Mouse (Mus musculus) right cerebral cortex, postnatal 36 days (tissue): ENCODE results near the gene Zfp664.

Experiments
- DNase-seq, 2 experiments: peaks; one replicate each; pipeline ENCODE4 v3.0.0; 2022; ENCODE audit warnings: low spot score in 2 of 2, mixed read lengths in 1 of 2

The Zfp664 gene

DNA sequence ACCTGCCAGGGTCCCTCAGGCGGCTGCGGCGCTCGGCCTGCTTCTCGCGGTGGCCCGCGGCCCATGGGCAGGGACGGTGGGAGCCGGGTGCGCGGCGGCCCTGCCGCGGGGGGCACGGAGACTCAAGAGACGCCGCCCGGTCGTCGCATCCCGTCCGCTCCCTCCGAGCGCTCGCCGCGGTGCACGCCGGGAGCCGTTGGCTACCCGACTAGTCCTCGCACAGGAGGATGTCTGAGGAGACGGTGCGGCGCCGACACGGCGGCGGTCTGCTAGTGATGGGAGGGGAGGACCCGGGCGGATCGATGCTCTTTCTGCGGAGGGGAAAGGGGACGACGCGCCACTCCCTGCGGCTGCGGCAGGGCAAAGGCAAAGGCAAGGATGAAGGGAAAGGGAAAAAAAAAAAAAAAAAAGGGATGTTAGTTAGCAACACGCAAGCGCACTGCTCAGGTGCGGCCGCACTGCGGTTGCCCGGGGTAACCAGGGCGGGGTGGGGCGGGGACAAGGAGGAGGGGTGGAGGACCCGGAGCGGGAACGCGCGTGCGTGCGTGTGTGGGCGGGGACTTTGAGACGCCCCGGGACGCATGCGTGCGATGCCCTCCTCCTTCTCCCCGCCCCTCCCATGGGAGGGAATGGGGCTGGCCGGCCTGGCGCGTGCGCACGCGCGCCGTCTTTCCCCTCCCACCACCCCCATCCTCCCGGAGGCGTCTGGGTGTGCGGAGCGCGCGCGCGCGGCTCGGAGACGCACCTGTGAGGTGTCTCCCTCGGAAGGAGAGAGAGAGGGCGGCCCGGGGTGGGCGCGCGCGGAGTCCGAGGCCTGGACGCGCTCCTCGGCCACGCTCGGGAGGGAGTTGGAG, at the start of gene Zfp664, which contains the start of gene Ccdc92:
TSS of gene Zfp664 (plus strand) at position 679 of the 854 bp plus-strand sequence.
TSS of gene Ccdc92 (minus strand) at position 412 of the 854 bp plus-strand sequence.
- DNase-seq = peak; percentile 97

GRCm38 (mm10) chr5:124814797-124815196, 47.7 kb upstream of the Zfp664 start:
- DNase-seq = no peak

- no peak for DNase-seq
These were observed 45.4 kb upstream of the Zfp664 start for GRCm38 (mm10) chr5:124817050-124817449.

DNA sequence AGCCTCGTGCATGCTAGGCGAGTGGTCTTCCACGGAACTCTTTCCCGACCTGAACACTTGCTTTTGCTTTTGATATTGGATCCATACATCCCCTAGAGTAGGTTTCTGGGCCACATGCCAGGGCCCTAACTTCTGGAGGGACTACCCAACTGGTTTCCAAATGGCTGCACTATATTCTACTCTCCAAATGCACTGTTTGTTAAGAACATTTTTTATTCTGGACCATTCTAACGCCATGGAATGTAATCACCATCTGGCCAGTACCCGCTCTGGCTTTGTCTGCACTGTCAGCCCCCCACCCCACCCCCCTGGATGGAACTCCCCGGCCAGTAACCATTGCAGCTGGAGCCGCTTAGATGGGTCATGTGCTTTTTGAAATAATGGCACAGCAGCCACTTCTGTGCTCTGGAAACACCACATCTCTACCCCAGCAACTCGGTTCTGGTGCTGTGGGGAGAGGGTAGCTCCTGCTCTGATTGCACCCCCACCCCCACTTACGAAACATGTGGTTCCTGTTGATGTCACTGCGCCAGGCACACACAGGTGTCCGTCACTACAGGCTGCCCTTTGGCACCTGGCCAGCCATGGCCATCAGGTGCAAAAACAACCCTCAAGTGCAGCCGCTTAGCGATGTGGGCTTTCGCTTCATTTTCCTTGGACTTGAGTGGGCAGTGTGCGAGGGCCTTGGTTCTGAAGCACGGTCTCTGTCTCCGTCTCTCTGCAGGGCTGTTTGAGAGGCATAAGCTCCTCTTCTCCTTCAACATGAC, 40.2 kb upstream of the Zfp664 start:
- no peak for DNase-seq

DNA sequence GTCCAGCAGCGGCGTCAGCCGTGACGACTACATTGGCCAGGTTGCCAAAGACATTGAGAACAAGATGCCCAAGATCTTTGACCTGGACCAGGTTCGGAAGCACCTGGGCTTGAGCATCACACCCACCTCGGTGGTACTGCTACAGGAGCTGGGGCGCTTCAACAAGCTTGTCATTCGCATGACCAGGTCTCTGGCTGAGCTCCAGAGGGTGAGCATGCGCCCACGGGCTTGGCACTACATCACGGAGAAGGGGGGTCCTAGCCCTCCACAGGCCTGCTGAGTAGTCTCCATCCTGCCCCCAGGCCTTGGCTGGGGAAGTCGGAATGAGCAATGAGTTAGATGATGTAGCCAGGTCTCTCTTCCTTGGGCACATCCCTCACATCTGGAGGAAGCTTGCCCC, 32.2 kb upstream of the Zfp664 start:
- DNase-seq = no peak

DNA sequence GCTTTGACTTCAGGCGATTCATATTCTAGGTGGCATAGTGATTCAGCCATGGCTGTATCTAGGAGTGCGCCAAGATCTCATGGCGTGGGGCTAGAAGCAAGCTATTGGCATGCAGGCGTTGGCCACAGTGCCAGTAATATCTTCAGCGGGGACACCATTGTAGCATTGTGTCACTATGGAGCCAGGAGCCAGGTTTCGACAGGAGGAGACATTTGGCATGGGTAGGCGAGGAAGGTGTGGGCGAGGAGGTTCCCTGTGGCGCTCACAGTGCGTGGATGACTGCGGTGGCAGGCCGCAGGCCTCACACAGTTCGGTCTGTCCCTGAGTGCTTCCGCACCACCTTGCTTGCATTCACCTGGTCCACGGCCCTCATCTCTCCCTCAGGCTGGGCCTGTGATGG, 27.3 kb upstream of the Zfp664 start:
- no peak for DNase-seq

GRCm38 (mm10) chr5:124836075-124836474, 26.4 kb upstream of the Zfp664 start:
- DNase-seq = no peak

- peak in 1 of 2 experiments; percentile 59 for DNase-seq
These were observed 25.9 kb upstream of the Zfp664 start for GRCm38 (mm10) chr5:124836621-124837020.

- no peak for DNase-seq
These were observed 22.3 kb upstream of the Zfp664 start for GRCm38 (mm10) chr5:124840202-124840601.

GRCm38 (mm10) chr5:124840669-124841068, 21.8 kb upstream of the Zfp664 start:
- DNase-seq = no peak

- no peak for DNase-seq
These were observed 19.1 kb upstream of the Zfp664 start for GRCm38 (mm10) chr5:124843386-124843785.

- no peak for DNase-seq
These were observed 17.6 kb upstream of the Zfp664 start for GRCm38 (mm10) chr5:124844929-124845328.

DNA sequence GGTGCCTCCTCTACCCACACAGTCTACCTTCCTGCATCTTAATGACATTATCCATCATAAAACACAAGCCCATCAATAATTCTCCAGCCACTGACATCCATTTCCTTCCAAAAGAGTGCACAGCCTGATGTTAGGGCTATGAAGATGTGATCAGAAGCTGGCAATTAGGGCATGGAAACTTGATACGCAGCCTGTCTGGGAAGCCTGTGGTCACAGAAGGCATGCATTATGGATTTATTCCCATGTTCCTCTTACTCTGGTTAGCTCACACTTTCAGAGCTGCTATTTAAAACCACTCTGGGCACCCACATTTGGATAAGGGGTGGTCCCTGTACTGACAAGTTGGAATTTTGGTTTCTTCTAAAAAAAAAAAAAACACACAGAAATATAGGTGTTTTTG, 15.5 kb upstream of the Zfp664 start:
- DNase-seq = no peak

GRCm38 (mm10) chr5:124848994-124849393, 13.5 kb upstream of the Zfp664 start:
- DNase-seq = no peak

GRCm38 (mm10) chr5:124851572-124851971, 10.9 kb upstream of the Zfp664 start:
- DNase-seq = no peak

DNA sequence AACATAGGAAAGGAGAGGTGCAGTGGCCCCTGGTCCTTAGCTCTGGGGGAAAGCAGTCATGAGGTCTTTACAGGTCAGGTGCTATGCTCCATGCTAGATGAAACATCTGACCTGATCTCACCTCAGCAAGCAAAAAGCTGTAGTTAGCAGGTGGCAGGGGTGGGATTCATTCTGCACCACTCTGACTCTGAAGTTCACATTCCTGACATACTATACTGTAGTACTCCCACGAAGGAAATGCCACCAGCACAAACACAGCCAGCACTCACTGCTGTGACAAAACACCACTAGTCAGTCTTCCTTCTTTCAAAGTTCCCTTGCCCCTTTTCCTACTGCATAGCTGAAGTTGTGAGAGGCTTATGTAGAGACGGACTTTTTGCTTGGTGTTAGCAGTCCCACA, 10.2 kb upstream of the Zfp664 start:
- DNase-seq = no peak

DNA sequence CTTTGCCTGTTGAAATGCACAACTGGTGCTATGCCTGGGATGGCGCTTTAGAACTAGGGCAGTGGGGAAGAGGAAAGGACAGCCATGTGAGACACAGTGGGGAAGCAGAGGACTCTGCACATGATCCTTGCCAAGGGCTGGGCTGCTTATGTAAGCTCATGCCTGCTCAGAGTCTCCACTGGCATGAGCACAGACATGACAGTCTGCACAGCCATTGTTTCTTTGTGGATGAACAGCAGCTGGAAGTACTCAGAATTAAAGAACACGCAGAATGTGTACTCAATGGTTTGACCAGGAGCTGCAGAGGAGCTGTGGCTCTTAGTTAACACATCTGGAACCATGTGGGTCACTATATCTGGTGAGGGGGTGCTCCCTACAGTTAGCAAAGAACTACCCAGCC, 9.4 kb upstream of the Zfp664 start:
- DNase-seq = no peak

- DNase-seq = no peak
These were observed 8.3 kb upstream of the Zfp664 start for GRCm38 (mm10) chr5:124854202-124854601.

DNA sequence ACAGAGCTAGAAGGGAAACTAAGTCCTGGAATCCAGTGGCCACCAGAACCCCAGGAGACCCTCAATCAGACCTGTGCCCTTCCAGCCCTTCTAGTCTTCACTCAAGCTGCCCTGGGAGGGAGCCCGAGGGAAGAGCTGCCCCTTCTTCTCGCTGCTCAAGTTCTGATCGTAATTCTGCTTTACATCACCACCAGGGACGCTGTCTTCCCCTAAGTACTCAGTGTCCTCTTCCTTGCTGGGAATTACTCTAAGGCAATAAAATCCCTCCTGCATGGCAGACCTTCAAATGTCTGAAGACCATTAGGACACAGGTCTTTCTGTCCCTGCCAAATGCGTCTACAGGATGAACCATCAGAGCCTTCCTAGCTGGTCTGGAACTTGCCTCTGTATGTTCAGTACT, 2.5 kb upstream of the Zfp664 start:
- no peak for DNase-seq

DNA sequence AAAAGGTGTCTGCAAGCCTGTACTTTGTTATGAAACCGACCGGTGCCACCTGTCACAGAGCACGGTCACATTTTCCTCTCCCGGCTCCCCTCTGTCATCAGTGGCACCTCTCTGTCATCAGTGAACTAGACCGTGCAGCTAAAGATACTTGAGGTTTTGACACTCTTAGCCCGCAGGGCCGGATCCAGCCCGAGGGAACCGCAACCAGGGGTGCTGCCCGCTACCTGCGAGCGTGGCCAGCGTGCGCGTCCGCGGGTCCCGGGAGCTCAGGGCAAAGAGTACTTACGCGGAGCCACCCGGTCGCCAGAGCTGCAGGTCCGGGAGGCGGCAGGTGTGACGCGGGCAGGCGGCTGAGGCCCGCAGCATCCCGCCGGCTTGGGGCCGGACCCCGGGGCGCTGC, 1.0 kb upstream of the Zfp664 start:
- DNase-seq = peak in 1 of 2 experiments; percentile 26

GRCm38 (mm10) chr5:124862871-124863741, 615 bp downstream of the Zfp664 start:
- no peak for DNase-seq

DNA sequence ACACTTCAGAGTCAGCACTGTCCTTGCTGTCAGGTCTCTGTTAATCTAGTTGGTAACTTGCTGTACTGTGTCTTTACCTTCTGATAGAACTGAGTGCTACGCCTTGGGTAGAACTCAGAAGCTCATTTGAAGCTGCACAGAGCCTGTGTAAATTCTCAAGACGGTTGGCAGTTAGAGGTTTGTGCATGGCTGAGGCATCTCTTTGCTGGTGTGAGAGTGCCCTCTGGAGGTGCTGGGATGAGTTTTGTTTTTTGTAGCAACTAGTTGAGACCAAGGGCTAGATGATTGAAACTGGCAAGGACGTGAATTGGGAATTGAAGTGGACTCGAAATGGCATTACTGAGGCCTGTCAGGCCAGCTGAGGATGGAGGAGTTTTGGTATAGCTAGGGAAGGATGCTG, 6.5 kb downstream of the Zfp664 start:
- peak in 1 of 2 experiments; percentile 55 for DNase-seq
